Mouse (Mus musculus) yolk sac, embryonic 10.5 days (tissue): ENCODE measurements around the gene Pttg1.

ENCODE experiments used
- DNase-seq: peaks from one replicate; pipeline ENCODE4 v3.0.0-alpha.2; 2017; ENCODE audit warnings: low spot score

The Pttg1 gene

DNA sequence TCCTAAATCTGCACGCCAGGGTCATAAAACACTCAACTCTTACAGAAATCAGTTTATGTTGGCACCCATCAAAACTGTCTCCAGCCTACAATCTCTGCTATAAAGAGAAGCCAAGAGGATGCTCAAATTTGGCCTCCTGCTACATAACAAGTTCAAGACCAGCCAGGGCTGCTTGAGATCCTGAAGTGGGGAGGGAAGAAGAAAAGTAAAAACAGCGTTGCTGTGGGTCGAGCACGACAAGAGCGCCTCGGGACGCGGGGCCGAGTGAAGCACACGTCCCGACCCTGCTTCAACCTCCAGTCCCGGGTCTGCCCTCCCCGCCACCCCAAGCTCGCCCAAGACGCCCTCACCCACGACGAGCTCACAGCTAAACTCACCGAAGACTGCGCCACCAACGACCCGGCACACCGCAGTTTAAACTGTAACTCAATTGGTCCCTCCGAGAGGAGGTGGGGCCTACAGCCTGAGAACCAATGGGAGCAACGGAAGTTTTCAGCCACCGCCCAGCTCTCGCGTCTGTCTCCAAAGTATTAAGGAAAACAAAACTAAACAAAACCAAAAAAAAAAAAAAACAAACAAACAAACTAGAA, at the start of gene Pttg1:
TSS of gene Pttg1 (minus strand) at position 428 of the 590 bp plus-strand sequence.
- DNase-seq: peak; percentile 85

DNA sequence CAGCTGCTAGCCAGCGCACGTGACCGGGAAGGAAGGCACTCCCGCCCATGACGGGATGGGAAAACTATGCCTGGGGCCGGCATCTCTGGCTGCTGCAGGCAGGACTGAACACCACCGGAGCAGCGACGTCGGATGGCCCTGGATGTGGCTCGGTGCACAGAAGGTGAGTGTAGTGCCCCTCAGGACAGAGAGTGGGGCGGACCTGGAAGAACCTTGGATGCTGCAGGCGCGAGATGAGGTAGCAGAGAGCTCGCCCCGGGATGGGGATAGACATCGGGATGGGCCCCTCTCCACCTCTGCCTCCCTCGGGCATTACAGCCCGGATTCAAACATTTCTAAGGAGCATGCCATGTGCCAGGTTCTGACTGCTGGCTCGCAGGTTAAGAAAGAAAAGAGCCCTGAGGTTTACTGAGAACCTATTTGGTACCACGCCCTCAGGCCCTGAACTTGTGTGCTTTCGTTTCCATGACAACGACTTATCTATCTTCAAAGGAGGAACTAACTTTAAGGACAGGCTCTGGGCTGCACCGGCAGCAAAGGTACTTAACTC, 48.2 kb upstream of the Pttg1 start, which contains the start of gene C1qtnf2:
TSS of gene C1qtnf2 (plus strand) at position 52 of the 550 bp plus-strand sequence.
- DNase-seq: no peak

DNA sequence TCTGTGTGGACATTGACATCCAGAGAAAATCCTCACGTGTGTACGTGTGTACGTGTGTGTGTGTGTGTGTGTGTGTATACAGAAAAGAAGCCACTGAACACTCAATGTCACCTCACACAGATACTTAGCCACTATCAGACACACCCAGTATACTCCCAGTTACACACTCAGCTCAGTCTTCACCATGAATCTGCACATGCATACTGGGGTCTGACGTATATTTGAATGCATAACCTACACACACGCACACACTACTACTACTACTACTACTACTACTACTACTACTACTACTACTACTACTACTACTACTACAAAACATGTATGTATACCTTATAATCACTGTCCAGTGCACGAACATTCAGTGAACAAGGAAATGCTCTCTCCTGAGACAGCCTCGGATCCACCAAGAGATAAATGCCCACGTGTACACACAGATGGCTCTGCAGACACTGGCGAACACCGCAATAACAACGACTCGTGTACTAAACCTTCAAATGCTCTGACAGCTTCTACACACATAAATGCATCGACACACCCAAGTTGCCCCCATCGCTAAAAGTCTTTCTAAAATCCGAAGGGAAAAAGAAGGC, 47.7 kb upstream of the Pttg1 start:
- DNase-seq: no peak

DNA sequence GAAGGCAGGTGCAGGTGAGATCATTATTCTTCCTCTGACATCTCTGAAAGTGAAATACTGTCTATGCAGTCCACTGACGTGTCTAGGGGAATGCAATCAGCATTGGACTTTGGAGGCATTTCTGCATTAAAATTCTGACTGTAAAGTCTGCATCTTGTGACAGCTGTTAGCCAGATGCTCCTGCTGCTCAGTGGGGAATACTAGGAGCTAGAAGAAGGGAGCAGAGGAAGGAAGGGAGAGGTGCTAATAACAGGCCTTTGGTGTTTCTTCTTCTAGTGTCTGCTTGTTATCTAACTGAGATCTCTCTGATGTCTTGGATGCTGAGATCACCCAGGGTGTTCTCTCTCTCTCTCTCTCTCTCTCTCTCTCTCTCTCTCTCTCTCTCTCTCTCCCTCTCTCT, 47.1 kb upstream of the Pttg1 start:
- DNase-seq: no peak

DNA sequence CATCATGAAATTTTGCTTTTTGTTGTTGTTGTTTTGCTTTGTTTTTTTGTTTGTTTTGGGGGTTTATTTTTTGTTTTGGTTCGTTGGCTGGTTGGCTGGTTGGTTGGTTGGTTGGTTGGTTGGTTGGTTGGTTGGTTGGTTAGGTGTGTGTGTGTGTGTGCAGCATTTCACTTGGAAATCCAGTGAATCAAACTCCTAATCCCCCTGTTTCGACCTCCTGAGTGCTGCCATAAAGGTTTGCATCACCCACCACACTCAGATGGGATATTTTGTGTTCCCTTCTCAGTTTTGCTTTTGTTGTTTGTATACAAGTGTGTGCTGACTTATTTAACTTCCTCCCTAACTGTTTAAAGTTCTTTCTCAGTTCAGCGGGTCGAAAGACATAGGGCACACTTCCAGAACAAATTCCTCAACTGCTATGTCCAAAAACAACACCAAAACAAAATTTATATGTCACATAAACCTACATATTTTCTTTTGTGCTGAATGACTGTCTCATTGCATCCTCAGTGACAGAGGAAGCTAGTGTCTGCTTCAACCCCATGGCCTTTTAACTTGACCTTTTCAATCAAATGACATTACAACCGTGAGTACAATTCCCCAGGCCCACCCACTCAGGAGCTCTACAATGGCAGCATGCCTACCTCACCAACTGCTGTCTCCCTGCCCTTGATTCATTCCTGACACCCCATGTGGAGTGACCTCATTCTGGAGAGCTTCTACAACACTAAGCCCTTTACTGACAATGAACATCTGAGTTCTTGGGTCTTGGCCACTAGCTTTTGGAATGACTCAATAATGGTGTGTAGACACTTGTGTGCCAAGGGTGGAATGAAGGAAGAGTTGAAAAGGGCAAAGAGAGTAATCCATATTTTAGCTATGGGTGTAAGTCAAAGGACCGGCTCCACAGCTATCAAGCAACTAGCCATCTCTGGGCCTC, 45.1 kb upstream of the Pttg1 start:
- DNase-seq: no peak

DNA sequence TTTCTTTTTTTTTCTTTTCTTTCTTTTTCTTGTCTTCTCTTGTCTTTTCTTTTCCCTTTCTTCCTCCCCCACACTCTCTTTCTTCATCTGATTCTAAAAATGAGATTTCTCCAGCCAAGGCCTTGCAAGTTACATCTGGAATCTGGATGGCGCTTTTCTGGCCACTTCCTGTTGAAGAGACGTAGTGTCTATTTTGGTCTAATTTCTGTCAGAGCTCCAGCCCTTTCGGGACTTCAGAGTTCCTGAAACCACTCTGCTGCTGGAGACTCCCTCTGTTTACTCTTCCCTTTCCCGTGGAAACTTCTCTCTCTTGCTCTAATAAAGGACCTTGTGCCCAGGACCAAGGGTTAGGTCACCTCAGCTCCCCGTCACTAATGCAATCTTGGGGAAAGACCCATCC, 44.1 kb upstream of the Pttg1 start:
- no peak for DNase-seq

DNA sequence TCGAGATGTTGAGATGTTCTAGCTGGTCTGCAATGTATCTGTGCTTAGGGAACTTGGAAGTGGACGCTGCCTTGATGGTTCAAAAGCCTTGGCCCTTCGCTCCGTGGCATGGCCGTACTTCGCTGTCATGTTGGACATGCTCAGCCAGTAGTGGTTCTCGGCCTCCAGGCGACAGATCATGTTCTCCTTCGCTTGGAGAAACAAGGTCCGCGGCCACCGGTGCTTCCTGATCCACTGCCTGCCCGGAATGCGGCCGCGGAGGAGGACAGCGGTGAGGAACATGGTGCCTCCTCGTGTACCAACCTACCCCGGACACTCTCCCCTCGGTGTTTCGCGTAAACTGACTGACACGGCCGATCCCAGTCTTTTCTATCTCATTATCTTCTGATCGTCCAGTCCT, 37.2 kb upstream of the Pttg1 start:
- DNase-seq: no peak

DNA sequence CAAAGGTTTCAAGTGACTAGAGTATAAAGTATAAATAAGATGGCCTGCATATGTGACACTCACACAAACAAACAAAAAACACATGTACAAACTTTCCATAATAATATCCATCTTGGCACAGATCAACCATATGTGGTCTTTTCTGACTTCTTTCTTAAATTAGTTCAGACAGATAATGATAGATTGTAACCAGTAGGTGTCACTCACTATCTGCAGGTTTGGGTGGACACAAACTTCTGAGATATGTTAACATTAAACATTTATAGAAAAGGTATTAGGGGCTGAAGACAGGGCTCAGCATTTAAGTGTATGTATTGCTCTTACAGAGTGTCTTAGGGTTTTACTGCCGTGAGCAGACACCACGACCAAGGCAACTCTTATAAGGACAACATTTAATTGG, 26.2 kb upstream of the Pttg1 start:
- no peak for DNase-seq

DNA sequence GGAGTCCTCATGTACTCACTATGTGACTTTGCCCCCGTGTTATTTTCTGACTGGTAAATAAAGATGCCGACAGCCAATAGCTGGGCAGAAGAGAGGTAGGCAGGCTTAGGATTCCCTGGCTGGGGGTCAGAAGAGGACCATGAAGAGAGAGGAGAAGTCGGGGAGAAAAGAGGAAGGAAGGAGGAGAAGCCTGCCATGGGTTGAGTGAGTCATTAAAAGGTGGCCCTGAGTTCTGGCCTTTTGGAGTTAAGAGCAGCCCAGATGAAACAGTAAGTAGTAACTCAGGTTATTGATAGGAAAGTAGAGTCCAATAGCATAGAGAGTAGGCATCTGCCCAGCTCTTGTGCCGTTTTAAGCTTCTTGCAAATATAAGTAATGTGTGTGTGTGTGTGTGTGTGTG, 25.3 kb upstream of the Pttg1 start:
- no peak for DNase-seq

DNA sequence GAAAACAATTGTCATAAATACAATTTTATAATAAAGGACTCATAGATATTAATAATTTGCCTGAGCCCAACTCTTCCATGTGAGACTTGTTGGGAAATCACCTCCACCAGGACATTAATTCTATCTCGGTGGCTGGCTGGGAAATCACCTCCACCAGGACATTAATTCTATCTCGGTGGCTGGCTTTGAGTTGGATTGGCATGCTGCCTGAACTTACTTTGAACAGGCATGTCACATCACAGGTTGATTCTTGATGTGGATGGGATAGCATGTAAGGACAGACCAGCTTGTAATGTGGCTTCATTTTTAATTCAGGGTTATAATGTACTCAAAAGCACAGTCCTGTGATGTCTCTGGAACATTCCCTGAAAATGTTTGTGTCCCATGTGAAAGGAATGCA, 23.9 kb upstream of the Pttg1 start:
- no peak for DNase-seq

DNA sequence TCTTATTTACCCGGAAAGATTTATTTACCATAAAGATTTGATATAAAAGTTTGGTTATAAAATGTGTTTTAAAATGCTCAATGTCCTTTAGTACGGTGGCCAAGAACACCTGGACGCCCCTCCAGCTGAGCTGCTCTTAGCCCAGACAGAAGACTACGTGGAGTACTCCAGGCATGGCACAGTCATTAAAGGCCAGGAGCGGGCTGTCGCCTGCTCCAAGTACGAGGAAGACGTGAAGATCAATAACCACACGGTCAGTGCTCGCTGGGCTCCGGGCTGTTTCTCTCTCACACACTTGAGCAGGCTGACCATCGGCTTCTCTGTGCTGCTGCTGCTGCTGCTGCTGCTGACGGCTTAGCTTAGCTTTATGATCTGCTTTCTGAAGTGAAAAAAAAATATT, 17.1 kb upstream of the Pttg1 start:
- no peak for DNase-seq

DNA sequence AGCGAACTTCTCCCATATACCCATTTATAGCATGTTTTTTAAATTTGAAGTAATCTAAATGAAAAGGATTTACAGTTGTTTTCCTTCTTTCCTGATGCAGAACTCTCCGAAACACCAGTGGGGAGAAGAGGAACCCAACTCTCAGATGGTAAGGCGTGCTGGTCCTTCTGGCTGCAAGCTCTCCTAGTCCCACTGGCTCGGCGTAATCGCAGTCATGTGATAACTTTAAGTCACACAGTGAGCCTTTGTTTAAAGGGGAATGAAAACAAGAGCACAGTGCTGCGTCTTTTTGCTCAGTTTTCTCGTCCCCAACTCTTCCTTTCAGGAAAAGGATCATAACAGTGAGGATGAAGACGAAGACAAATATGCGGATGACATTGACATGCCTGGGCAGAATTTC, 15.1 kb upstream of the Pttg1 start:
- no peak for DNase-seq

DNA sequence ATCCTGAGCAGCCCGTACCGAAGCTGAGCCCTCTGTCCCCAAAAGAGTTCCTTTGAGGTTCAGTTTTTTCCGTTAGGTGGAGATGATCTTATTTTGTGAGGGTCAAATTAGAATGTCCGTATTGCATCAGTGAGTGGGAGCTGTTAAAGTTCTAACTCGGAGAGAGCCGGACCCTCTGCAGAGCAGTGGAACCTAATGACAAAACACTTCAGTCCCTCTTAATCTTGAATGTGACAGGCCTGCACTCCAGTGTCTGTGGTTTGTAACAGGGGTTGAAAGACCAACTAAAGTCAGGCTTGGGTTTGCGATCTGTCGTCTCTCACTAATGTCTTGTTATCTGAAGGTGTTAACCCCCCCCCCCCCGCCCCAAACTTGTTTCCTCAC, 8.0 kb upstream of the Pttg1 start:
- DNase-seq: no peak

DNA sequence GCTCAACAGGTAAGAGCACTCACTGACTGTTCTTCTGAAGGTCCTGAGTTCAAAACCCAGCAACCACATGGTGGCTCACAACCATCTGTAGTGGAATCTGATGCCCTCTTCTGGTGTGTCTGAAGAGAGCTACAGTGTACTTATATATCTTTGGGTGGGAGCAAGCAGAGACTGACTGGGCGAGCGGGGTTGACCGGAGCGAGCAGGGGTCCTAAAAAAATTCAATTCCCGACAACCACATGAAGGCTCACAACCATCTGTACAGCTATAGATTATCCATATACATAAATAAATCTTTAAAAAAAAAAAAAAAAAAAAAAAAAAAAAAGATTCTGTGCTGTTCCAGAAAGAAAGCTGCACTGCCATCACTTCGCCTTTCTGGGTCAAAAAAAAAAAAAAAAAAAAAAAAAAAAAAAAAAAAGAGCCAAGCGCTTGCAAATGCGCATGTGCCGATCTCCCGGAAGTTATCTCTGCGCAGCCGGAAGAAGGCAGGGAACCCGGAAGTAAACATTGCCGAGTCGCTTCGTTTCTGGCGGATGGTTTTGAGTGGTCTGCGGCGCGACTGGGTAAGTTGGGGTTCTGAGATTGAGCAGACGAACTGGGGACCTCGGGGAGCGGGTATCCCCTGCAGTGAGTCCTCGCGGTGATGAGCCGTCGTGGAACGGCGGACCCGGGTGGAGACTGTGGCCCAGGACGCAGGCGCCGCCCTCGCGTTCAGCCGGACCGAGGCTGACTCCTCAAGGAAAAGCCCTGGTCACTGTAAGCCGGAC, 7.4 kb upstream of the Pttg1 start, which contains the start of gene Slu7:
TSS of gene Slu7 (plus strand) at position 491 of the 770 bp plus-strand sequence.
- DNase-seq: peak; percentile 80

DNA sequence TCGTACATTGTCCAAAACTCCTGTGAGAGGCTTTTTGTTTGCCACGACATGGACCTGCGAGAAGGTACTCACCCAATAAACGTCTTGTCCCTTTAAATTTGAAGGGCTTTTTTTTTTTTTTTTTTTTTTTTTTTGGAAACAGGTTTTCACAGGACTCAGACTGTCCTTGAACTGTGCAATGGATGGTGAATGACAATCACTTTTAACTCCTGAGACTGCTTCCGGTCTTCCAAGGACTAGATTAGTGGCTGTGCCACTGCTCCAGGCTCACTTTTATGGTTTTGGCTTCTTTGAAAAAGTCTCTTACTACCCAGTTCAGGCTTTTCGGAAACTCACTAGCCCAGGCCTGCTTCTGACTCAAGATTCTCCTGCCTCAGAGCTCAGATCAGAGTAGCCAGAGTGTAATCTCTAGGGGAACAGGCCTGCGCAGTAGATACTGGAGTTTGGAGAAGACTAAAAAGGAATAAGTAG, 398 bp upstream of the Pttg1 start:
- peak; percentile 70 for DNase-seq

DNA sequence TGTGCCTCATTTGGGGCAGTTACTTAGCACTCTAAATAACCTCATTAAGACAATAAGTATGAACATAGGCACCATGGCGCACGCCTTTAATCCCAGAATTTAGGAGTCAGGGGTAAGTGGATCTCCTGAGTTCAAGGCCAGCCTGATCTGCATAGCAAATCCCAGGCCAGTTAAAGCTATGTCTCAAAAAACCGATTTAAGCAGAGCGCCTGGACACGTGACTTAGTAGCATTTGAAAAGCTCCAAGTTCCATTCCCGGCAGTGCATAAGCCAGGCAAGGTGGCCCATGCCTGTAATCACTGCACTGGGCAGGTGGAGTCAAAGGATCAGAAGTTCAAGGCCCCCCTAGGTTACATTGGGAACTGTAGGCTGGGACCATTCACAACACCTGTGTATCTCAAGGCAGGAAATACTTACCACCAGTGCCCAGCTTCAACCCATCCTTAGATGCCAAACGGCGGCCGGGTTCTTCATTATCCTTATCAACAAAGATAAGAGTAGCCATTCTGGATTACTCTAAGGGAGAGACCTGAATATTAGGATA, 813 bp downstream of the Pttg1 start:
- no peak for DNase-seq

DNA sequence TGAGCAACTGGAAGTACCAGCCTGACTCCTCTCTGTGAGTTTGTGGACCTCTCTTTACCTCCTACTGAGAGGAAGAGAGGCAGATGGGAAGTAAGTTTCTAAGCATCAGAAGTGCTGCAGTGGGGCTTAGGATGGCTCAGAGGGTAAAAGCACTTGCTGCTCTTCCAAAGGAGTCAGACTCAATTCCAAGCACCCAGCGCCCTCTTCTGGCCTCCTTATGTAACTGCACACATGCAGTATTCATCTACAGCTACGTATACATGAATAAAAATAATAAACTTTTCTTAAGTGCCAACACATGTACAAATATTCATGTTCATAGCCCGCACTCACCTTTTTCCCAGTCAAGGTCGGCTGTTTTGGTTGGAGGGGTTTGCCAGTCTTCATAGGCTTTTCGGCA, 1.7 kb downstream of the Pttg1 start:
- no peak for DNase-seq

DNA sequence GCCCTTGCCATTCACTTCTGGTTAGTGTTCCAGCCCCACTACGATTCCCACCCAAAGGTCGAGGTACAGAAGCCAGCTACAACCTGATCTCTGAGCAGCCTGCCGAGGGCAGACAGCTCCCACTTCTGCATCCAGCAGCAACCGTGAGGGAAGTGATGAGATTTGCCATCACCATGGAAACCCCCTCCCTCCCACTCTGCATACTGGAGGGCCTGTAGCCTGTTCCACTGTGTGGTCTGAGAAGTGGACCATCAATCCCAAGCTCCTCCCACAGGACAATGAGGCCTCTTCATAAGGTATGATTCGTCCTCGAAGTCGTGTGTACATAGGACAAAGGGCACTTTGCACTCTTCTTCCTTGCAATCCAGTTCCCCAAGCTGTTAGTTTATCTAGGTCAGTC, 8.8 kb downstream of the Pttg1 start:
- peak; percentile 54 for DNase-seq

DNA sequence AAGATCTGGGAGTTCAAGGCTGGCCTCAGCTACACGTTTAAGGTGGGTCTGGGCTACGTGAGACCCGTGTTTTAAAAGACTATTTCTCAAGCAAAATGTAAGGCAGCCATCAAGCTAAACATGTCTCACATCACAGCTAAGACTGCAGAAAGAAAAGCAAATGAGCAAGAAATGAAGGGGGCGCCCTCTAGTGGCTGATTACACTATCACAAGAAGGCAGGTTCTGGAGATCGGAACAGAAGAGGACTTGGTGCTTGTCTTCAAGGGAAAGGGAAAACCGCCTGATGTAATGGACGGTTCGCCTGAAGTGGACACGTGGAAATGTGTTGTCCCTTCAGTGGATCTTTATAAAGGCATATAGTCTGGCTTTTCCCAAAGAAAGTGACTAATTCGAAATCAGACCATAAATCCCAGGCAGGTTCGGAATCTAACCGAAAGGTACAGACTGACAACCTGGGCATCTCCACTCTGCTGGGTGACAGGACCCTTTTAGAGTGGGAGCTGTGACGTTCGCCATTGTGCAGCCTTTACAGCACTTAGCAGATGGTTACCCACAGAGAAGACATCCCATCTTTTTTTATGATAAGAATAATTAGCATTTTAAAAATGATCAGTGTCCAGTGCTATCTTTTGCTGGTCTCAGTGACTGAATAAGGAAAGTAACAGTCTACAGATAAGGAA, 13.1 kb downstream of the Pttg1 start:
- DNase-seq: peak; percentile 34

DNA sequence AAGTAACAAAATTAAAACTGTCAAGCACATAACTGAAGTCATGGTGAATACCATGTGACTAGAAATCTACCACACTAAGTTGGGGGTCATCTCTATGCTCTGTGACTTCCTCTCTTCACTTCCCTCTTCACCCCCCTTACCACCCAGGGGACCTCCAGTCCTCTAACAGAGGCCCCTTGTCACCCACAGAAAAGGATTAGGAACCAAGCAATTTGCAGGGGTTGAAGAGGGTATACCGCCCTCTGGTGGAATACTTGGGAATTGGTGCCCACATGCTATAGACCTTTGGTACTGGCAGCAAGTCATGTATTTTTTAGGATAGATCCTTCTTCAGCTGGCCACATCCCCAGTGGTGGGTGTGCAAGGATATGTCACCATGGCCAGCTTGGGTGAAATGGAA, 14.6 kb downstream of the Pttg1 start:
- no peak for DNase-seq

DNA sequence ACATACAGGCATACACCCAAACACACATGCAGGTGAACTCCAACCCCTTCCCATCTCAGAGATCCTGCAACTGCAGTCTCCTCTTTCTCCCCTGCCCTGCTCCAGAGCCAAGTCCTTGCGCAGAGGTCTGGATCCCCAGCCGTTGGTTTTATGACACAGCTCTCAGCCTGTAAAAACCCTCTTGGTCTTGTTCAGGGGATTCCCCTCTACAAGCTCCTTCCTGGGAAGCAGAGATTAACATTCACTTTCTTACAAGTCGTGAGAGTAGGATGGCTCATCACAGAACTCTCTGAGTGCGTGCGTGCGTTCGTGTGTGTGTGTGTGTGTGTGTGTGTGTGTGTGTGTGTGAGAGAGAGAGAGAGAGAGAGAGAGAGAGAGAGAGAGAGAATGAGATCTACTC, 15.8 kb downstream of the Pttg1 start:
- DNase-seq: no peak
